Mouse (Mus musculus): ENCODE data around the gene Dph7. TPM values are rescaled to one million over a fixed set of nuclear protein-coding genes. Genes with fewer than 3 reads are reported as not detected.
"Not testable (repeated sequence)": the region's sequence is repeated elsewhere in the genome, so short reads cannot be mapped to it uniquely, and the experiment has no call there.

Dph7 gene
- polyA plus RNA-seq, 1 experiment from 2014 or later = 37.5 TPM

- 61% methylated on average over 2 of the region's 2 CpGs for WGBS
- no peak for ATAC-seq (ENCODE audit: insufficient number of reproducible peaks, insufficient read depth, low FRiP score, low TSS enrichment, low read depth)
- no peak overlapping the region for H3K4me3 ChIP-seq (replicated peaks)
These were observed 33.1 kb upstream of the Dph7 start for GRCm38 (mm10) chr2:24929119-24929518.

GRCm38 (mm10) chr2:24929593-24929992, 32.6 kb upstream of the Dph7 start:
- no peaks in the 10 kb centered on the region for H3K9me3 ChIP-seq
- H3K36me3 ChIP-seq = no peaks in the 10 kb centered on the region
- H3K4me2 ChIP-seq = no peak overlapping the region
- WGBS = 94% methylated on average over 5 of the region's 5 CpGs
- H3K4me3 ChIP-seq (replicated peaks) = no peak overlapping the region
- no peak overlapping the region for H3K27ac ChIP-seq
- no peak overlapping the region for H3K9ac ChIP-seq (replicated peaks)
- ATAC-seq (ENCODE audit: insufficient number of reproducible peaks, insufficient read depth, low FRiP score, low TSS enrichment, low read depth) = no peak
- H3K4me1 ChIP-seq (replicated peaks) = peaks cover 8% of the 10 kb centered on the region; the same call in 1 of the 2 replicates
- H3K27me3 ChIP-seq = peaks cover 26% of the 10 kb centered on the region

More at GRCm38 (mm10) chr2:24929119-24929518, 33.1 kb upstream of the Dph7 start:
- Histone ChIP-seq H3K36me3 (no peaks in the 10 kb centered on the region), H3K9me3 (no peaks in the 10 kb centered on the region), H3K27ac (no peak overlapping the region), H3K4me2 (no peak overlapping the region), H3K4me1 (replicated peaks) (peaks cover 3% of the 10 kb centered on the region; the same call in 1 of the 2 replicates), H3K9ac (replicated peaks) (no peak overlapping the region), H3K27me3 (peaks cover 21% of the 10 kb centered on the region)

GRCm38 (mm10) chr2:24934441-24934963, 27.7 kb upstream of the Dph7 start:
- ATAC-seq (ENCODE audit: insufficient number of reproducible peaks, insufficient read depth, low FRiP score, low TSS enrichment, low read depth) = peak; percentile 38
- WGBS = 5% methylated on average over 19 of the region's 19 CpGs
- Histone ChIP-seq H3K27ac (no peak overlapping the region), H3K9me3 (no peaks in the 10 kb centered on the region), H3K4me1 (replicated peaks) (peaks cover 8% of the 10 kb centered on the region; the same call in 1 of the 2 replicates), H3K36me3 (no peaks in the 10 kb centered on the region), H3K4me2 (peak overlapping the region; percentile 94), H3K9ac (replicated peaks) (peak overlapping the region; percentile 74), H3K4me3 (replicated peaks) (peak overlapping the region; percentile 63), H3K27me3 (peaks cover 19% of the 10 kb centered on the region)

- Histone ChIP-seq H3K27ac (no peak within 1 kb of the TSS), H3K36me3 (no peaks in the 10 kb centered on the region), H3K9ac (replicated peaks) (peak within 1 kb of the TSS; percentile 74), H3K4me2 (peak within 1 kb of the TSS; percentile 94), H3K9me3 (no peaks in the 10 kb centered on the region), H3K27me3 (peaks cover 19% of the 10 kb centered on the region), H3K4me1 (replicated peaks) (peaks cover 8% of the 10 kb centered on the region; the same call in 1 of the 2 replicates), H3K4me3 (replicated peaks) (peak within 1 kb of the TSS; percentile 63)
- WGBS = under 1% methylated on average over 49 of the region's 49 CpGs
- peak; percentile 90 for ATAC-seq (ENCODE audit: insufficient number of reproducible peaks, insufficient read depth, low FRiP score, low TSS enrichment, low read depth)
These were observed 27.0 kb upstream of the Dph7 start, which contains the start of gene Arrdc1 for GRCm38 (mm10) chr2:24935057-24935796. Gene Arrdc1, minus strand, starts transcription at chr2:24935252.

- Histone ChIP-seq H3K9me3 (no peaks in the 10 kb centered on the region), H3K27ac (no peak overlapping the region), H3K4me2 (no peak overlapping the region), H3K9ac (replicated peaks) (no peak overlapping the region), H3K27me3 (no peaks in the 10 kb centered on the region), H3K36me3 (no peaks in the 10 kb centered on the region), H3K4me1 (replicated peaks) (no peaks in the 10 kb centered on the region), H3K4me3 (replicated peaks) (no peak overlapping the region)
- WGBS = 80% methylated on average over 4 of the region's 4 CpGs
- ATAC-seq (ENCODE audit: insufficient number of reproducible peaks, insufficient read depth, low FRiP score, low TSS enrichment, low read depth) = no peak
These were observed 20.1 kb upstream of the Dph7 start for GRCm38 (mm10) chr2:24942092-24942491.

- not testable (repeated sequence) for H3K27me3 ChIP-seq; H3K4me2 ChIP-seq; H3K36me3 ChIP-seq; H3K4me1 ChIP-seq (replicated peaks); ATAC-seq (ENCODE audit: insufficient number of reproducible peaks, insufficient read depth, low FRiP score, low TSS enrichment, low read depth); H3K9ac ChIP-seq (replicated peaks); H3K4me3 ChIP-seq (replicated peaks); H3K27ac ChIP-seq; H3K9me3 ChIP-seq
- WGBS = 46% methylated on average over 2 of the region's 2 CpGs
These were observed 17.9 kb upstream of the Dph7 start for GRCm38 (mm10) chr2:24944304-24944703.

- H3K36me3 ChIP-seq = peaks cover 29% of the 10 kb centered on the region
- no peaks in the 10 kb centered on the region for H3K9me3 ChIP-seq
- H3K4me3 ChIP-seq (replicated peaks) = peak within 1 kb of the TSS; percentile 99
- peak within 1 kb of the TSS; percentile 93 for H3K9ac ChIP-seq (replicated peaks)
- no peaks in the 10 kb centered on the region for H3K27me3 ChIP-seq
- peak; percentile 98 for ATAC-seq (ENCODE audit: insufficient number of reproducible peaks, insufficient read depth, low FRiP score, low TSS enrichment, low read depth)
- H3K4me2 ChIP-seq = peak within 1 kb of the TSS; percentile 93
- H3K27ac ChIP-seq = peak within 1 kb of the TSS; percentile 79
- peaks cover 14% of the 10 kb centered on the region for H3K4me1 ChIP-seq (replicated peaks)
- under 1% methylated on average over 93 of the region's 108 CpGs for WGBS
These were observed 12.6 kb upstream of the Dph7 start, which contains the start of gene Zmynd19 for GRCm38 (mm10) chr2:24949421-24950188. Gene Zmynd19, plus strand, starts transcription at chr2:24949792.

GRCm38 (mm10) chr2:24950189-24950535, 12.0 kb upstream of the Dph7 start:
- H3K27me3 ChIP-seq = no peaks in the 10 kb centered on the region
- under 1% methylated on average over 31 of the region's 31 CpGs for WGBS
- H3K36me3 ChIP-seq = peaks cover 35% of the 10 kb centered on the region
- H3K4me1 ChIP-seq (replicated peaks) = peaks cover 14% of the 10 kb centered on the region
- H3K9me3 ChIP-seq = no peaks in the 10 kb centered on the region
- H3K9ac ChIP-seq (replicated peaks) = peak overlapping the region; percentile 93
- H3K27ac ChIP-seq = peak overlapping the region; percentile 79
- peak overlapping the region; percentile 93 for H3K4me2 ChIP-seq
- no peak for ATAC-seq (ENCODE audit: insufficient number of reproducible peaks, insufficient read depth, low FRiP score, low TSS enrichment, low read depth)
- H3K4me3 ChIP-seq (replicated peaks) = peak overlapping the region; percentile 99

GRCm38 (mm10) chr2:24952537-24953055, 9.6 kb upstream of the Dph7 start:
- Histone ChIP-seq H3K4me3 (replicated peaks) (no peak overlapping the region), H3K27ac (no peak overlapping the region), H3K4me2 (no peak overlapping the region), H3K36me3 (peaks cover 59% of the 10 kb centered on the region), H3K4me1 (replicated peaks) (peaks cover 14% of the 10 kb centered on the region), H3K27me3 (no peaks in the 10 kb centered on the region), H3K9me3 (no peaks in the 10 kb centered on the region), H3K9ac (replicated peaks) (no peak overlapping the region)
- 86% methylated on average over 4 of the region's 4 CpGs for WGBS
- ATAC-seq (ENCODE audit: insufficient number of reproducible peaks, insufficient read depth, low FRiP score, low TSS enrichment, low read depth) = no peak

- peaks cover 79% of the 10 kb centered on the region for H3K36me3 ChIP-seq
- 36% methylated on average over 3 of the region's 3 CpGs for WGBS
- no peak overlapping the region for H3K9ac ChIP-seq (replicated peaks)
These were observed 1.3 kb upstream of the Dph7 start for GRCm38 (mm10) chr2:24960910-24961309.

GRCm38 (mm10) chr2:24970386-24970785, 8.2 kb downstream of the Dph7 start:
- ATAC-seq (ENCODE audit: insufficient number of reproducible peaks, insufficient read depth, low FRiP score, low TSS enrichment, low read depth) = no peak
- Histone ChIP-seq H3K4me1 (replicated peaks) (peaks cover 12% of the 10 kb centered on the region), H3K27me3 (no peaks in the 10 kb centered on the region), H3K36me3 (peaks cover 78% of the 10 kb centered on the region), H3K4me2 (no peak overlapping the region), H3K9me3 (no peaks in the 10 kb centered on the region), H3K27ac (no peak overlapping the region), H3K4me3 (replicated peaks) (no peak overlapping the region), H3K9ac (replicated peaks) (no peak overlapping the region)
- whole genome bisulfite sequencing = 81% methylated on average over 4 of the region's 4 CpGs

More at GRCm38 (mm10) chr2:24960910-24961309, 1.3 kb upstream of the Dph7 start:
- H3K27ac ChIP-seq = no peak overlapping the region
- no peak overlapping the region for H3K4me2 ChIP-seq
- no peak for ATAC-seq (ENCODE audit: insufficient number of reproducible peaks, insufficient read depth, low FRiP score, low TSS enrichment, low read depth)
- peaks cover 11% of the 10 kb centered on the region for H3K4me1 ChIP-seq (replicated peaks)
- H3K4me3 ChIP-seq (replicated peaks) = no peak overlapping the region
- no peaks in the 10 kb centered on the region for H3K9me3 ChIP-seq
- H3K27me3 ChIP-seq = no peaks in the 10 kb centered on the region
